Mouse (Mus musculus): ENCODE measurements around the gene Trak2. TPM values are rescaled to one million over a fixed set of nuclear protein-coding genes. Genes with fewer than 3 reads are reported as not detected.
A peak's percentile ranks its signal among the peaks of the same experiment; 100 is the strongest.
"Not testable (repeated sequence)": the region's sequence is repeated elsewhere in the genome, so short reads cannot be mapped to it uniquely, and the experiment has no call there.

Gene Trak2
- polyA plus RNA-seq, 1 experiment from 2014 or later, result 15.7 TPM

DNA sequence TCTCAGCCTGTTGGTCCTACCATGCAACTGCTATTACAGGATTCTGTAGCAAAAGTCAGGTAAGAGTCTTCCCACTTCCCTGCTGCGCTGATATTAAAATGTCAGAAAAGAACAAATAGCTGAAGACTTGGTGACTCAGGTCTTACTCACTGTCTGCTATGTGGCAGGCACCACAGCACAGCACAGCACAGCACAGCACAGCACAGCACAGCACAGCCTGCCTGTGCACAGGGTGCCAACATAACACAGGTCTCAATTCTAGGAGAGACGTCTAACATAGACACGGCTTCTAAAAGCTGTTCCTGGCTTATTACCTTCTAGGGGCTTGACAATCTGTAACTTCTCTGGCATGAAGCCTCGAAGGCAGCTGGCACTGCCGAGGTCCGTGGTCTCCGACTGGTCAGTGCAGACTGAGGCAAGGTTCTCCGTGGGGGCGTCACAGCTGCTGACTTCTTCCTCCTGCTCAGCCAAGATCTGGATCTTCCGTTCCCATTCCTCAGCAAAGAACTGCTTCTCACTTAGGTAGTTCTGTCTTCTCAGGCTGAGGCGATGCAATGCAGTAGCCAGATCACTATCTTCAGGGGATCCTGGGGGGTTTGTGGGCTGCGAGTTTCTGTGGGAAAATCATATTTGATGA, 63.5 kb downstream of the Trak2 start:
- H3K36me3 ChIP-seq (ENCODE audit: control insufficient read depth, insufficient read depth, low read length), result peaks cover 56% of the 10 kb centered on the region
- WGBS, result 94% methylated on average over 12 of the region's 12 CpGs

DNA sequence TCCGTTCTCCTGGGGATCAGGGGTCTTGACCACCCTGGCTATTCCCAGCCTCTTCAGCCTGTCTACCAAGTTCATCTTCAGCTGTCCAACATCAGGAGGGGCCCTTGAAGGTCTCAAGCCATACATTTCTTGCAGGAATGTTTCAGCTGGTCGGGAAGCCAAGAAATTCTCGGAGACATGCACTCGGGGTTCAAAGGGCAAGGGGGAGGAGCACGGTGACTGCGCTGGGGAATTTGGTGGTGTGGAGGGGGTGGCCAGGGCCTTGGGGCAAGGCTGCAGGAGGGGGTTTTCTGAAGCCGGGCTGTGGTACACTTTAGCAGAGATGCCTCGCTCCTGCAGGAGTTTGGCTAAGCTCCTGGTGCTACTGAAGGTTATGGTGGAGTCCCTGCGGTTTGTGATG, 69.5 kb downstream of the Trak2 start:
- Histone ChIP-seq H3K36me3 (ENCODE audit: control insufficient read depth, insufficient read depth, low read length) (peaks cover 36% of the 10 kb centered on the region), H3K9me3 (ENCODE audit: control insufficient read depth, low read length) (no peaks in the 10 kb centered on the region), H3K27ac (ENCODE audit: low read depth, low read length) (no peak overlapping the region), H3K9ac (ENCODE audit: low read depth, low read length) (no peak overlapping the region), H3K27me3 (ENCODE audit: control insufficient read depth, insufficient read depth, low read length) (no peaks in the 10 kb centered on the region), H3K4me3 (ENCODE audit: low read length) (no peak overlapping the region), H3K4me2 (replicated peaks; ENCODE audit: low read depth, low read length) (no peak overlapping the region), H3K4me1 (ENCODE audit: control insufficient read depth, insufficient read depth, low read length) (no peaks in the 10 kb centered on the region)
- WGBS, result 81% methylated on average over 9 of the region's 9 CpGs
- ATAC-seq (ENCODE audit: low FRiP score, low TSS enrichment), result no peak

More for the DNA sequence above, 63.5 kb downstream of the Trak2 start:
- Histone ChIP-seq H3K4me3 (ENCODE audit: low read length) (no peak overlapping the region), H3K4me2 (replicated peaks; ENCODE audit: low read depth, low read length) (no peak overlapping the region), H3K9me3 (ENCODE audit: control insufficient read depth, low read length) (no peaks in the 10 kb centered on the region), H3K27ac (ENCODE audit: low read depth, low read length) (no peak overlapping the region), H3K27me3 (ENCODE audit: control insufficient read depth, insufficient read depth, low read length) (no peaks in the 10 kb centered on the region), H3K4me1 (ENCODE audit: control insufficient read depth, insufficient read depth, low read length) (no peaks in the 10 kb centered on the region), H3K9ac (ENCODE audit: low read depth, low read length) (no peak overlapping the region)
- no peak for ATAC-seq (ENCODE audit: low FRiP score, low TSS enrichment)

DNA sequence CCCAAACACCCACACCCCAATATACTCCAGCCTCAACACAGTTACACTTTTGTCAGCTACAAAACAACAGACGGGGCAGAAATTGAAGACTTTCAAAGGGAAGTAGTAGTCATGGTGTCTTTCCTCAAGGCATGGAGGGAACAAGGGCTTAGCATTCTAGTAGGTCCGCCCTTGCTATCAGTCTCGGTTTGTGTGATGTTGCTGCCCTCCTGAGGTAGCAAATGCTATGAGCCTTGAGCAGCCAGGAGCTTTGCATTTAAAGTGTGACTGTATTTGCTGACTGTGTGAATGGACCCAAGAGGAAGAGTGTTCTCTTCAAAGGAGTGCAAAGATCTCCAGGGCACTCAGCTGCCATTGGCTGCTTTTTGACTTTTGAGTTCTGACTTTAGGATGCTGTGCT, 75.7 kb downstream of the Trak2 start:
- not testable (repeated sequence) for H3K4me1 ChIP-seq (ENCODE audit: control insufficient read depth, insufficient read depth, low read length); H3K27ac ChIP-seq (ENCODE audit: low read depth, low read length); H3K9ac ChIP-seq (ENCODE audit: low read depth, low read length); H3K27me3 ChIP-seq (ENCODE audit: control insufficient read depth, insufficient read depth, low read length); H3K9me3 ChIP-seq (ENCODE audit: control insufficient read depth, low read length); H3K4me2 ChIP-seq (replicated peaks; ENCODE audit: low read depth, low read length); H3K4me3 ChIP-seq (ENCODE audit: low read length); H3K36me3 ChIP-seq (ENCODE audit: control insufficient read depth, insufficient read depth, low read length)
- 38% methylated on average over 3 of the region's 3 CpGs for WGBS
- ATAC-seq (ENCODE audit: low FRiP score, low TSS enrichment), result peak; percentile 55; the same call in 1 of the 2 replicates

DNA sequence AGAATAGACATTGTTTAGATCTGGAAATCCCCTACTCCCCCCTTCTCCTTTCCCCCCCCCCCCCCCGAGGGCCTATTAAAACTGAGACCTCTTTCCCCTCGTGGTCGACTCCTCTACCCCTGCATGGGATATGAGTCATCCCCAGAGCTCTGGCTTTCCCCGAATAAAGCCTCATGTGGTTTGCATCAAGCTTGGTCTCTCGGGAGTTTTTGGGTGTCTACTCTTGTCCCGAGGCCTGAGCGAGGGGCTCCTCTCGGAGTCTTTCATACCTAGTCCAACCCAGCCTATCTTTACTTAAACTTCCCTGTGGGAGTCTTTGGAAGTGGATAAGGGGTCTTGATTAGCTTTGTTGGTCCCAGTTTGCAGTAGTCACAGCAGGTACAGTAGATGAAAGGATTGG, 80.8 kb downstream of the Trak2 start:
- ATAC-seq (ENCODE audit: low FRiP score, low TSS enrichment); H3K9me3 ChIP-seq (ENCODE audit: control insufficient read depth, low read length); H3K27ac ChIP-seq (ENCODE audit: low read depth, low read length); H3K36me3 ChIP-seq (ENCODE audit: control insufficient read depth, insufficient read depth, low read length); H3K27me3 ChIP-seq (ENCODE audit: control insufficient read depth, insufficient read depth, low read length); H3K4me3 ChIP-seq (ENCODE audit: low read length); H3K9ac ChIP-seq (ENCODE audit: low read depth, low read length); H3K4me1 ChIP-seq (ENCODE audit: control insufficient read depth, insufficient read depth, low read length); H3K4me2 ChIP-seq (replicated peaks; ENCODE audit: low read depth, low read length): not testable (repeated sequence)
- WGBS, result 91% methylated on average over 7 of the region's 8 CpGs

DNA sequence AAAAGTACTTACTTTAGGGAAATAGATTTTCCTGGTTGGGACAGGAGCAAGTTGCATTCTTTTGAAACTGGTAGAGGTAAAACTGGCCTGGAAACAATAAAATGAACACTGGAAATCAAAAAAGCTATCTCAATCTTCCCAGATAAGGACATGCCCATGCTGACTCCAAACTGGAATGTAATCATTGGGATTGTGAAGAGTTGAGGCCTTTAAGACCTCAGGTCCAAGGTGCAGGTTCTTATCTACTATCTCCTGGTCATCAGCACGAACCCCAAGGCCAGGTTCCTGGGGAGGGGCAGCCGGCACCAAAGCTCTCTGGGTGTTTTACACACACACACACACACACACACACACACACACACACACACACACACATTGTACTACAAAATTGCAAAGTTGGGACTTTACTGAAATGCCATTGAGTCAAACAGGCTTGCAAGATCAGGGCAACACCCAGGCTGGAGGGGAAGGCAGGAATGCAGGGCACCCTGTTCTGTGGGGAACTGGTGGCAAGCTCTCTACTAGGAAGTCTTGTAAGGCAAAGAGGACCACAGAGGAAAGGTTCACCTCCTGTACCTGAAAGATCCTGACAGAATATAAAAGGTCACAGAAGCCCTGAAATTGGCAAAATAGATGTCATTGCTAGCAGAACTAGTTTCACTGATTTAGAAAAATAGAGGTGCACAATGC, 81.6 kb downstream of the Trak2 start:
- H3K9me3 ChIP-seq (ENCODE audit: control insufficient read depth, low read length); H3K27ac ChIP-seq (ENCODE audit: low read depth, low read length); H3K9ac ChIP-seq (ENCODE audit: low read depth, low read length); H3K4me3 ChIP-seq (ENCODE audit: low read length); H3K36me3 ChIP-seq (ENCODE audit: control insufficient read depth, insufficient read depth, low read length); H3K27me3 ChIP-seq (ENCODE audit: control insufficient read depth, insufficient read depth, low read length); H3K4me2 ChIP-seq (replicated peaks; ENCODE audit: low read depth, low read length); ATAC-seq (ENCODE audit: low FRiP score, low TSS enrichment); H3K4me1 ChIP-seq (ENCODE audit: control insufficient read depth, insufficient read depth, low read length): not testable (repeated sequence)
- WGBS, result 78% methylated on average over 2 of the region's 2 CpGs

DNA sequence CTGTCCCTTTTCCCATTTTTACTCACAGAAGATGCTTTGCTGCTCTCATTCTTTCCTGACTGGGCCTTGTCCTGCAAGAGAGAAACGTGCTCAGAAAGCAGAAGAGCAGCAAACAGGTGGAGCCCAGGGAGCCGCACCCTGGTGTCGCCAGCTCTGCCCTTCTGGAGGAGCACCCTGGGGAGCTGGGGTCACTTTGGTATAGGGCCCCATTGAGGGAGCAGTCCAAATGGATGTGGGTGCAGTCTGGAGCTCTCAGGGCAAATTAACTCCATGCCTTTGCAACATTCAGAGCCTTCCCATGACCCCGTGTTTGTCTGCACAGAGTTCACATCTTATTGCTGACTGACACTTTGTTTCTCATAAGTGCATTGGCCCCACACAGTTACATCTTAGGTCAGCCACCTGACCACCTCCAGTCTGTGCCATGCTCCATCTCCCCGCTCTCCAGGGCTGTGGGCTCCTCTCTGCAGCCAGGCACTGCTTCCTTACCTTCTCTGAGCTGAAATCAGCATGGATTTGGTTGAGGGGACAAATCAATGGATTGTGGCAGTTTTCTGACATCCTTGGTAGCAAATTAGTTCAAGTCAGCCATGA, 82.4 kb downstream of the Trak2 start:
- WGBS, result 77% methylated on average over 4 of the region's 5 CpGs
- not testable (repeated sequence) for ATAC-seq (ENCODE audit: low FRiP score, low TSS enrichment)

DNA sequence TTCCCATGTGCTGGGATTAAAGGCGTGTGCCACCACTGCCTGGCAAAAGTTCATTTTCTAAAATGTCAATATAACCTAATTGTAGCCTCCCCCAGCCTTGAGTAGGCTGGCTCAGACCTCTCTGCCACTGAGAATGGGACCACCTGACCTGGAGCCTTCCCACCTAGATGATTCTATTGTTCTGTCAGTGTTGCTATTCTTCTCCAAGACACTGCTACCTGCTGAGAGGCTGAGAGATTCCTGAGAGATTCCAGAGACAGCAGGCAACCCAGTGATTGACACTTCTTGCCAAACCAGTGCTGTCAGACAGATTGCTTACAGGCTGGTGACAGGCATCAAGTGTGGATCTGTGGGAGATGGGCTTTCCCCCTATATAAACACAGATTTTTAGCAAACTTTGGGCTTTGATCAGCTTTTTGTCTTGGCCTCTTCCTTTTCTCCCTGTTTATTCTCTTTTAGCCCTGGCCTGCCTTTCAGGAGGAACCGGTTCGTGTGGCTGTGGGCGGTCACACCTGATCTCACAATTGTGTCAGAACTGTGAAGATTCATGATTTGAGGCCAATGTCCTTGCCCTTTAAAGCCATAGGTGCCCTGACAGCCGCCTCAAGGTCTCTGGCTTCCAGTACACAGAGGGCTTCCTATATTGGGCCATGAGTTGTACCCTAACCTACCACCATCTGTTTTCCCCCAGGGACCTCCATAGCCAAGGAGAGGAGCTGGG, 83.2 kb downstream of the Trak2 start:
- 45% methylated on average over 5 of the region's 5 CpGs for WGBS
- no peaks in the 10 kb centered on the region for H3K36me3 ChIP-seq (ENCODE audit: control insufficient read depth, insufficient read depth, low read length)
- no peak for ATAC-seq (ENCODE audit: low FRiP score, low TSS enrichment)
- no peak overlapping the region for H3K9ac ChIP-seq (ENCODE audit: low read depth, low read length)
- no peak overlapping the region for H3K4me3 ChIP-seq (ENCODE audit: low read length)
- H3K4me1 ChIP-seq (ENCODE audit: control insufficient read depth, insufficient read depth, low read length), result no peaks in the 10 kb centered on the region
- H3K4me2 ChIP-seq (replicated peaks; ENCODE audit: low read depth, low read length), result no peak overlapping the region
- no peaks in the 10 kb centered on the region for H3K27me3 ChIP-seq (ENCODE audit: control insufficient read depth, insufficient read depth, low read length)
- H3K27ac ChIP-seq (ENCODE audit: low read depth, low read length), result no peak overlapping the region
- no peaks in the 10 kb centered on the region for H3K9me3 ChIP-seq (ENCODE audit: control insufficient read depth, low read length)

More for the DNA sequence above, 82.4 kb downstream of the Trak2 start:
- H3K36me3 ChIP-seq (ENCODE audit: control insufficient read depth, insufficient read depth, low read length); H3K27me3 ChIP-seq (ENCODE audit: control insufficient read depth, insufficient read depth, low read length); H3K9me3 ChIP-seq (ENCODE audit: control insufficient read depth, low read length); H3K4me2 ChIP-seq (replicated peaks; ENCODE audit: low read depth, low read length); H3K4me3 ChIP-seq (ENCODE audit: low read length); H3K4me1 ChIP-seq (ENCODE audit: control insufficient read depth, insufficient read depth, low read length); H3K27ac ChIP-seq (ENCODE audit: low read depth, low read length); H3K9ac ChIP-seq (ENCODE audit: low read depth, low read length): not testable (repeated sequence)

DNA sequence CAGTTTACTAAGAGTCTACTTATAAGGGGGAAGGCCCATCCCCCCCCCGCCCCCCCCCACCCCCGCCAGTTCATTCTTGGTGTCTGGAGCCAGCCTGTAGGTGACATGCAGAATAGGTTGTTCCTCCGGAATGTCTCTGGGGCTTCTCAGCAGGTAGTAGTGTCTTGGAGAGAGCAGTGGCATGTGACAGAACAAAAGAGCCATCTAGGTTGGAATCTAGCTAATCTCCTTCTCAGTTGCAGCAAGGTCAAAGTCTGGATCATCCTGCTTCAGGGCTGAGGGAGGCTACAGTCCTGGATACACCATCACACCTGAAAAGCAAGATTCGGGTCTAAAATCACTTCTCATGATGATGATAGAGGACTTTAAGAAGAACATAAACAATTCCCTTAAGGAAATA, 87.6 kb downstream of the Trak2 start:
- H3K9ac ChIP-seq (ENCODE audit: low read depth, low read length), result no peak overlapping the region
- no peak overlapping the region for H3K4me2 ChIP-seq (replicated peaks; ENCODE audit: low read depth, low read length)
- no peak overlapping the region for H3K4me3 ChIP-seq (ENCODE audit: low read length)
- H3K27me3 ChIP-seq (ENCODE audit: control insufficient read depth, insufficient read depth, low read length), result no peaks in the 10 kb centered on the region
- no peaks in the 10 kb centered on the region for H3K36me3 ChIP-seq (ENCODE audit: control insufficient read depth, insufficient read depth, low read length)
- no peak for ATAC-seq (ENCODE audit: low FRiP score, low TSS enrichment)
- WGBS, result 79% methylated on average over 4 of the region's 4 CpGs
- H3K9me3 ChIP-seq (ENCODE audit: control insufficient read depth, low read length), result no peaks in the 10 kb centered on the region
- no peak overlapping the region for H3K27ac ChIP-seq (ENCODE audit: low read depth, low read length)
- no peaks in the 10 kb centered on the region for H3K4me1 ChIP-seq (ENCODE audit: control insufficient read depth, insufficient read depth, low read length)

DNA sequence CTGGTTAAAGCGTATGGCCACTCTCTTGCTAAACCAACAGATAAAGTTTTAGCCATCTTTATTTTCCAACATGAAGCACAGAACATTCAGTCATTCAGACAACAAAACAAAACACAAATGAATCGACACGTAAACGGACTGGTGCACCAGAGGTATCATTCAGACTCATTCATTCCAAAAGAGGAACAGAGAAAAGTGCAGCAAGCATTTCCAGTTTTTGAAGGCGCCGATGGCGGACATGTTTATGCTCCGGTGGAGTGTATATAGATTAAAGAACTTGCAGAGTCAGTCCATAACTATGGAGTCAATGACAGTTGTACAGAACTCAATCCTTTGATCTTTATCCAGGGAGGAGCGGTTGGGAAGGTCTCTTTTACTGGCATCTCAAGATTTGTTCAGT, 90.0 kb downstream of the Trak2 start:
- H3K27me3 ChIP-seq (ENCODE audit: control insufficient read depth, insufficient read depth, low read length); ATAC-seq (ENCODE audit: low FRiP score, low TSS enrichment); H3K4me3 ChIP-seq (ENCODE audit: low read length); H3K9ac ChIP-seq (ENCODE audit: low read depth, low read length); H3K4me2 ChIP-seq (replicated peaks; ENCODE audit: low read depth, low read length); H3K27ac ChIP-seq (ENCODE audit: low read depth, low read length); H3K36me3 ChIP-seq (ENCODE audit: control insufficient read depth, insufficient read depth, low read length); H3K4me1 ChIP-seq (ENCODE audit: control insufficient read depth, insufficient read depth, low read length); H3K9me3 ChIP-seq (ENCODE audit: control insufficient read depth, low read length): not testable (repeated sequence)
- WGBS, result 89% methylated on average over 9 of the region's 9 CpGs

All from kidney, embryonic 14.5 days (tissue).